Mouse (Mus musculus): Measurements from ENCODE around the gene Ulk3. TPM values are rescaled to one million over a fixed set of nuclear protein-coding genes. Genes with fewer than 3 reads are reported as not detected.

Gene Ulk3
- polyA plus RNA-seq (2017; shearing (Covaris generic)): 77.9 TPM

GRCm38 (mm10) chr9:57589224-57590126 lies at the start of gene Ulk3:
Gene Ulk3 (plus strand): TSS chr9:57589452.

GRCm38 (mm10) chr9:57552139-57552887 lies 36.9 kb upstream of the Ulk3 start, which contains the start of gene Mpi:
Gene Mpi (minus strand): TSS chr9:57552763.

GRCm38 (mm10) chr9:57560861-57561710 lies 28.2 kb upstream of the Ulk3 start, which contains the start of gene Scamp2:
Gene Scamp2 (plus strand): TSS chr9:57560943.

GRCm38 (mm10) chr9:57606139-57606851 lies 17.0 kb downstream of the Ulk3 start, which contains the start of gene Cplx3:
Gene Cplx3 (minus strand): TSS chr9:57606281.

GRCm38 (mm10) chr9:57620674-57621073 lies 31.4 kb downstream of the Ulk3 start, which contains the start of gene Lman1l:
Gene Lman1l (minus strand): TSS chr9:57620774.

Other genes starting within 250 kb of the Ulk3 start
- 181 TPM for gene Ppcdc, start 149.3 kb upstream of the Ulk3 start, polyA plus RNA-seq (2017; shearing (Covaris generic))
- gene Scamp5, start 121.4 kb upstream of the Ulk3 start, polyA plus RNA-seq (2017; shearing (Covaris generic)): 0.14 TPM
- gene Rpp25, start 85.4 kb upstream of the Ulk3 start, polyA plus RNA-seq (2017; shearing (Covaris generic)): not detected
- 131 TPM for gene Cox5a, start 68.2 kb upstream of the Ulk3 start, polyA plus RNA-seq (2017; shearing (Covaris generic))
- 9.3 TPM for gene Fam219b, start 51.9 kb upstream of the Ulk3 start, polyA plus RNA-seq (2017; shearing (Covaris generic))
- 19.3 TPM for gene Mpi, start 36.7 kb upstream of the Ulk3 start, polyA plus RNA-seq (2017; shearing (Covaris generic))
- 121 TPM for gene Scamp2, start 28.5 kb upstream of the Ulk3 start, polyA plus RNA-seq (2017; shearing (Covaris generic))
- not detected for gene Cplx3, start 16.8 kb downstream of the Ulk3 start, polyA plus RNA-seq (2017; shearing (Covaris generic))
- gene Lman1l, start 31.3 kb downstream of the Ulk3 start, polyA plus RNA-seq (2017; shearing (Covaris generic)): not detected
- 196 TPM for gene Csk, start 64.2 kb downstream of the Ulk3 start, polyA plus RNA-seq (2017; shearing (Covaris generic))
- gene Cyp1a2, start 94.3 kb downstream of the Ulk3 start, polyA plus RNA-seq (2017; shearing (Covaris generic)): not detected
- gene Cyp1a1, start 98.5 kb downstream of the Ulk3 start, polyA plus RNA-seq (2017; shearing (Covaris generic)): 1.1 TPM
- 52.6 TPM for gene Edc3, start 119.1 kb downstream of the Ulk3 start, polyA plus RNA-seq (2017; shearing (Covaris generic))
- gene Clk3, start 176.4 kb downstream of the Ulk3 start, polyA plus RNA-seq (2017; shearing (Covaris generic)): 179 TPM
- gene Arid3b, start 247.3 kb downstream of the Ulk3 start, polyA plus RNA-seq (2017; shearing (Covaris generic)): 48.0 TPM